In the genomic region with DNA sequence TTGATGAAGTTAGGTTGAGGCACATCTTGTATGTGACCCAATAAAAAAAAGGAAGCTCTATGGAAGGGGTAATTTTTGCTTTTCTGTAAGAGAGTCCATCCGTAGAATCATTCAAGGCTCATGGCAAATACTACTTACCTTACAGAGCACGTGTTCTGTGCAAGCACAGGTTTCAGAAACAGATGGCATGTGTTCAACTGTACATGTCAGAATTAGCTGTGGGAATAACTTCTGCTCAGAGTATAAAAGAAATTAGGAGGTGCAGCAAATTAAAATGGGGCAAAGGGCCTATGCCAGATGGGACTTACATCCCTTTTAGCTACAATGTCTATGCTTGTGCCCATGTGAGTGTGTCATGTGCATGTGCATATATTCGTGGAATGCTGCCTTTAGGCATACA, we compare ENCODE assay signal across 14 mouse cellular contexts.
"Had no signal": no experiment of that assay in that cellular context is flagged by ENCODE, and none has a peak within 500 bp of the region (broad histone marks: within the 10 kb centered on the region; RNA-seq: fewer than 3 reads in every experiment).

No protein-coding gene starts in this region.

- H3K4me2 ChIP-seq: liver, embryonic 13.5 days; midbrain, embryonic 12.5 days had no signal

- DNase-seq: kidney, adult 2 months; kidney, postnatal 25 days; layer of hippocampus, adult 9-11 months; liver, embryonic 13.5 days; lung, adult 2 months; lung, postnatal 14 days; lung, postnatal 4 days; retina, postnatal 1 day; right cerebral cortex, postnatal 25 days; thymus, adult 18-20 months; thymus, postnatal 36 days had no signal

- H3K27me3 ChIP-seq: liver, embryonic 13.5 days; midbrain, embryonic 12.5 days had no signal

- H3K36me3 ChIP-seq: liver, embryonic 13.5 days; midbrain, embryonic 12.5 days had no signal

- H3K4me3 ChIP-seq: layer of hippocampus, adult 2 months; liver, embryonic 13.5 days; midbrain, embryonic 12.5 days had no signal

- H3K27ac ChIP-seq: kidney, postnatal 0 days; layer of hippocampus, adult 2 months; liver, embryonic 13.5 days; midbrain, embryonic 12.5 days had no signal

- H3K4me1 ChIP-seq: liver, embryonic 13.5 days; midbrain, embryonic 12.5 days had no signal

- H3K9ac ChIP-seq: liver, embryonic 13.5 days; midbrain, embryonic 12.5 days had no signal

- H3K9me3 ChIP-seq: liver, embryonic 13.5 days; midbrain, embryonic 12.5 days had no signal
